Mouse (Mus musculus): Measurements from ENCODE around the gene Wnt11.

GRCm38 (mm10) chr7:98791864-98792263 is 43.0 kb upstream of the Wnt11 start:
- TF ChIP-seq CTCF (IDR thresholded peaks at IDR 0.05; ENCODE audit: borderline replicate concordance, extremely low read depth, insufficient read depth, insufficient read length) = no peak
- TF ChIP-seq POLR2A (IDR thresholded peaks at IDR 0.05; ENCODE audit: borderline replicate concordance, extremely low read depth, insufficient read depth, insufficient read length, poor library complexity, severe bottlenecking) = no peak
